Mouse (Mus musculus): Measurements from ENCODE around the gene Lrfn1. TPM values are rescaled to one million over a fixed set of nuclear protein-coding genes. Genes with fewer than 3 reads are reported as not detected.

Lrfn1 gene
- polyA plus RNA-seq, 1 experiment from 2014 or later, result 1.4 TPM

GRCm38 (mm10) chr7:28430512-28430911 lies 21.3 kb upstream of the Lrfn1 start:
- WGBS (ENCODE audit: insufficient replicate concordance), result 79% methylated on average over 1 of the region's 1 CpGs
- Histone ChIP-seq H3K4me1 (ENCODE audit: control insufficient read depth, insufficient read depth, low read length) (peaks cover 15% of the 10 kb centered on the region; the same call in 1 of the 2 replicates), H3K9ac (ENCODE audit: low read depth, low read length) (no peak overlapping the region), H3K27me3 (ENCODE audit: control insufficient read depth, insufficient read depth, low read length) (no peaks in the 10 kb centered on the region), H3K4me3 (ENCODE audit: low read depth, low read length) (no peak overlapping the region), H3K27ac (ENCODE audit: low read depth, low read length) (no peak overlapping the region), H3K36me3 (ENCODE audit: control insufficient read depth, insufficient read depth, low read length) (peaks cover 7% of the 10 kb centered on the region; the same call in 1 of the 2 replicates), H3K9me3 (replicated peaks; ENCODE audit: control insufficient read depth, low read length) (no peaks in the 10 kb centered on the region), H3K4me2 (no peak overlapping the region)
- no peak; the same call in 1 of the 2 replicates for ATAC-seq (replicated peaks; ENCODE audit: insufficient number of reproducible peaks, low FRiP score, low TSS enrichment)

- no peak overlapping the region for H3K4me2 ChIP-seq
- peaks cover 16% of the 10 kb centered on the region; the same call in 1 of the 2 replicates for H3K4me1 ChIP-seq (ENCODE audit: control insufficient read depth, insufficient read depth, low read length)
- WGBS (ENCODE audit: insufficient replicate concordance), result 73% methylated on average over 2 of the region's 2 CpGs
- no peaks in the 10 kb centered on the region for H3K27me3 ChIP-seq (ENCODE audit: control insufficient read depth, insufficient read depth, low read length)
- no peak overlapping the region for H3K9ac ChIP-seq (ENCODE audit: low read depth, low read length)
- H3K36me3 ChIP-seq (ENCODE audit: control insufficient read depth, insufficient read depth, low read length), result peaks cover 7% of the 10 kb centered on the region; the same call in 1 of the 2 replicates
- no peak for ATAC-seq (replicated peaks; ENCODE audit: insufficient number of reproducible peaks, low FRiP score, low TSS enrichment)
- no peaks in the 10 kb centered on the region for H3K9me3 ChIP-seq (replicated peaks; ENCODE audit: control insufficient read depth, low read length)
- no peak overlapping the region for H3K4me3 ChIP-seq (ENCODE audit: low read depth, low read length)
- H3K27ac ChIP-seq (ENCODE audit: low read depth, low read length), result no peak overlapping the region
These were observed 19.5 kb upstream of the Lrfn1 start for GRCm38 (mm10) chr7:28432252-28432651.

GRCm38 (mm10) chr7:28435660-28436259 lies 16.0 kb upstream of the Lrfn1 start:
- Histone ChIP-seq H3K27me3 (ENCODE audit: control insufficient read depth, insufficient read depth, low read length) (no peaks in the 10 kb centered on the region), H3K4me2 (peak overlapping the region; percentile 91), H3K4me1 (ENCODE audit: control insufficient read depth, insufficient read depth, low read length) (peaks cover 16% of the 10 kb centered on the region; the same call in 1 of the 2 replicates), H3K9me3 (replicated peaks; ENCODE audit: control insufficient read depth, low read length) (no peaks in the 10 kb centered on the region), H3K9ac (ENCODE audit: low read depth, low read length) (peak overlapping the region; percentile 86), H3K27ac (ENCODE audit: low read depth, low read length) (peak overlapping the region; percentile 35; the same call in 1 of the 2 replicates), H3K36me3 (ENCODE audit: control insufficient read depth, insufficient read depth, low read length) (peaks cover 7% of the 10 kb centered on the region; the same call in 1 of the 2 replicates), H3K4me3 (ENCODE audit: low read depth, low read length) (peak overlapping the region; percentile 95)
- WGBS (ENCODE audit: insufficient replicate concordance), result under 1% methylated on average over 40 of the region's 70 CpGs
- ATAC-seq (replicated peaks; ENCODE audit: insufficient number of reproducible peaks, low FRiP score, low TSS enrichment), result peak; percentile 39

DNA sequence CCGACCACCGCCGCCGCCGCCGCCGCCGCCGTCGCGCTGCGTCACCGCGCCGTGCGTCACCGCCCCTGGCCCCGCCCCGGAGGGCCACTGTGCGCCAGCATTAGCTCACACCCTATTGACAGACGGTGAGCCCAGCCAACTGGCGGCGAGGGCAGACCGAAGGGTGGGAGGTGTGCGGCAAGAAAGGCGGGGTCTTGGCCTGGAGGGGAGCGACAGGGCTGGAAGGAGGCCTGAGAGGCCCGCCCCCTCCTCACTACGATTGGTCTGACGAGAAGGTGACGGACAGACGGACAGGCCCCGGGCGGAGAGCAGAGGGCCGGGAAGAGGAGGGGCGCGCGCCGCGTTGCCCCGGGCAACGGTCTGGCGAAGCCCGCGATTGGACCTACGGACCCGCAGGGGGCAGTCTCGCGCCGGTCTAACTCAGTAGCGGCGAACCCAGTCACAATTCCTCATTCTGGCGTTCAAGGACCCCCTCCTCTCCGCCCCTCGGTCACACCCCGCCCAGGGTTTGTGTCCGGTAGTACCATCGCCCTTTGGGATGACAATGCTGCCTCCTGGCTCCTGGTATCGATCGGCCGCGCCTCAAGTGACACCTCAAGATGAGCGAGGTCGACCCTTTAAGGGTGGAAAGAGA lies 15.4 kb upstream of the Lrfn1 start:
- Histone ChIP-seq H3K27me3 (ENCODE audit: control insufficient read depth, insufficient read depth, low read length) (no peaks in the 10 kb centered on the region), H3K4me3 (ENCODE audit: low read depth, low read length) (peak overlapping the region; percentile 95), H3K4me2 (peak overlapping the region; percentile 91), H3K9me3 (replicated peaks; ENCODE audit: control insufficient read depth, low read length) (no peaks in the 10 kb centered on the region), H3K9ac (ENCODE audit: low read depth, low read length) (peak overlapping the region; percentile 86), H3K27ac (ENCODE audit: low read depth, low read length) (peak overlapping the region; percentile 73), H3K4me1 (ENCODE audit: control insufficient read depth, insufficient read depth, low read length) (peaks cover 16% of the 10 kb centered on the region; the same call in 1 of the 2 replicates), H3K36me3 (ENCODE audit: control insufficient read depth, insufficient read depth, low read length) (peaks cover 4% of the 10 kb centered on the region; the same call in 1 of the 2 replicates)
- 0% methylated on average over 34 of the region's 64 CpGs for WGBS (ENCODE audit: insufficient replicate concordance)
- peak; percentile 99 for ATAC-seq (replicated peaks; ENCODE audit: insufficient number of reproducible peaks, low FRiP score, low TSS enrichment)

DNA sequence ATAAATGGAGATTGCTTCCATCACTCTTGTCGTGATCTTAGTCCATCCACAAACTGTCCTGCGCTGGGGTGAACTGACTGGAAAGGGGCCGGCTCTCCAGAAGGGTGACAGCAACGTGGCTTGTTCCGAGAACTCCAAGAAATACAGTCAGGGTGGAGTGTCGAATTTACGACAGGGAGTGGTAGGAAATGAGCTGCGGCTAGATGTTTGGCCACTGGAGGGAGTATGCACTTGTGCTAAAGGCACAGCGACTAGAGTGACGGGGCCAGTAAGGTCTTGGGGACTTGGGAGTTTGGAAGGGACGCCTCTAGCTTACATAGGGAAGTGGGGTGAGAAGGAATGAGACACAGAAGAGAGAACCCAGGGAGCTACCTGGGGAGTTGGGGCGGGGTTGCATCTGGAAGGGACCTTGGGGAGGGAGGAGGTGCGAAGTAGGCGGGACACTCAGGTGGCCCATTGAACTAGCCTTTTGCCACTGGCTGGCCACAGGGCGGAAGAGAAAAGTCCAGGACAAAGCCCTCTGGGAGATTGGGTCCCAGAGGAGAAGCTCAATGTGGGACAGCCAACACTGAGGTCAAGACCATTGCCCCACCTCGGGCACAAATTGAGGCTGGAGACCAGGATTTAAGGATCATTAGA lies 14.7 kb upstream of the Lrfn1 start, which contains the start of gene Gmfg:
Gmfg (plus strand) TSS at position 516 of the 639 bp plus-strand sequence.
- Histone ChIP-seq H3K27me3 (ENCODE audit: control insufficient read depth, insufficient read depth, low read length) (no peaks in the 10 kb centered on the region), H3K4me1 (ENCODE audit: control insufficient read depth, insufficient read depth, low read length) (peaks cover 16% of the 10 kb centered on the region; the same call in 1 of the 2 replicates), H3K9ac (ENCODE audit: low read depth, low read length) (peak within 1 kb of the TSS; percentile 80), H3K4me2 (peak within 1 kb of the TSS; percentile 91), H3K4me3 (ENCODE audit: low read depth, low read length) (peak within 1 kb of the TSS; percentile 95), H3K36me3 (ENCODE audit: control insufficient read depth, insufficient read depth, low read length) (peaks cover 4% of the 10 kb centered on the region; the same call in 1 of the 2 replicates), H3K27ac (ENCODE audit: low read depth, low read length) (peak within 1 kb of the TSS; percentile 73), H3K9me3 (replicated peaks; ENCODE audit: control insufficient read depth, low read length) (no peaks in the 10 kb centered on the region)
- WGBS (ENCODE audit: insufficient replicate concordance), result 1% methylated on average over 16 of the region's 16 CpGs
- peak; percentile 19 for ATAC-seq (replicated peaks; ENCODE audit: insufficient number of reproducible peaks, low FRiP score, low TSS enrichment)

GRCm38 (mm10) chr7:28437964-28438363 lies 13.8 kb upstream of the Lrfn1 start:
- no peak for ATAC-seq (replicated peaks; ENCODE audit: insufficient number of reproducible peaks, low FRiP score, low TSS enrichment)
- no peak overlapping the region for H3K9ac ChIP-seq (ENCODE audit: low read depth, low read length)
- no peak overlapping the region for H3K4me3 ChIP-seq (ENCODE audit: low read depth, low read length)
- H3K4me2 ChIP-seq, result no peak overlapping the region
- no peak overlapping the region for H3K27ac ChIP-seq (ENCODE audit: low read depth, low read length)
- H3K27me3 ChIP-seq (ENCODE audit: control insufficient read depth, insufficient read depth, low read length), result no peaks in the 10 kb centered on the region
- H3K36me3 ChIP-seq (ENCODE audit: control insufficient read depth, insufficient read depth, low read length), result no peaks in the 10 kb centered on the region; the same call in 1 of the 2 replicates
- H3K4me1 ChIP-seq (ENCODE audit: control insufficient read depth, insufficient read depth, low read length), result peaks cover 13% of the 10 kb centered on the region; the same call in 1 of the 2 replicates
- no peaks in the 10 kb centered on the region for H3K9me3 ChIP-seq (replicated peaks; ENCODE audit: control insufficient read depth, low read length)

GRCm38 (mm10) chr7:28438771-28439170 lies 13.0 kb upstream of the Lrfn1 start:
- H3K27ac ChIP-seq (ENCODE audit: low read depth, low read length), result no peak overlapping the region
- no peak overlapping the region for H3K4me3 ChIP-seq (ENCODE audit: low read depth, low read length)
- no peak overlapping the region for H3K9ac ChIP-seq (ENCODE audit: low read depth, low read length)
- no peaks in the 10 kb centered on the region for H3K27me3 ChIP-seq (ENCODE audit: control insufficient read depth, insufficient read depth, low read length)
- H3K4me2 ChIP-seq, result no peak overlapping the region
- H3K36me3 ChIP-seq (ENCODE audit: control insufficient read depth, insufficient read depth, low read length), result no peaks in the 10 kb centered on the region
- 72% methylated on average over 2 of the region's 2 CpGs for WGBS (ENCODE audit: insufficient replicate concordance)
- H3K4me1 ChIP-seq (ENCODE audit: control insufficient read depth, insufficient read depth, low read length), result peaks cover 13% of the 10 kb centered on the region; the same call in 1 of the 2 replicates
- no peak for ATAC-seq (replicated peaks; ENCODE audit: insufficient number of reproducible peaks, low FRiP score, low TSS enrichment)
- no peaks in the 10 kb centered on the region for H3K9me3 ChIP-seq (replicated peaks; ENCODE audit: control insufficient read depth, low read length)

- no peak for ATAC-seq (replicated peaks; ENCODE audit: insufficient number of reproducible peaks, low FRiP score, low TSS enrichment)
- no peak overlapping the region for H3K9ac ChIP-seq (ENCODE audit: low read depth, low read length)
- no peaks in the 10 kb centered on the region for H3K36me3 ChIP-seq (ENCODE audit: control insufficient read depth, insufficient read depth, low read length)
- 39% methylated on average over 2 of the region's 2 CpGs for WGBS (ENCODE audit: insufficient replicate concordance)
- no peaks in the 10 kb centered on the region; the same call in 1 of the 2 replicates for H3K4me1 ChIP-seq (ENCODE audit: control insufficient read depth, insufficient read depth, low read length)
- no peaks in the 10 kb centered on the region for H3K9me3 ChIP-seq (replicated peaks; ENCODE audit: control insufficient read depth, low read length)
- no peak overlapping the region for H3K4me2 ChIP-seq
- H3K4me3 ChIP-seq (ENCODE audit: low read depth, low read length), result no peak overlapping the region
- H3K27ac ChIP-seq (ENCODE audit: low read depth, low read length), result no peak overlapping the region
- peaks cover 5% of the 10 kb centered on the region for H3K27me3 ChIP-seq (ENCODE audit: control insufficient read depth, insufficient read depth, low read length)
These were observed 11.0 kb upstream of the Lrfn1 start for GRCm38 (mm10) chr7:28440739-28441138.

Measured in heart, embryonic 11.5 days (tissue).